Mouse (Mus musculus): Measurements from ENCODE around the gene Ttc13. TPM values are rescaled to one million over a fixed set of nuclear protein-coding genes. Genes with fewer than 3 reads are reported as not detected.

Ttc13 gene
- total RNA-seq, 4 experiments from 2014 or later: 42.9 to 55.7 (median 47.1) TPM

DNA sequence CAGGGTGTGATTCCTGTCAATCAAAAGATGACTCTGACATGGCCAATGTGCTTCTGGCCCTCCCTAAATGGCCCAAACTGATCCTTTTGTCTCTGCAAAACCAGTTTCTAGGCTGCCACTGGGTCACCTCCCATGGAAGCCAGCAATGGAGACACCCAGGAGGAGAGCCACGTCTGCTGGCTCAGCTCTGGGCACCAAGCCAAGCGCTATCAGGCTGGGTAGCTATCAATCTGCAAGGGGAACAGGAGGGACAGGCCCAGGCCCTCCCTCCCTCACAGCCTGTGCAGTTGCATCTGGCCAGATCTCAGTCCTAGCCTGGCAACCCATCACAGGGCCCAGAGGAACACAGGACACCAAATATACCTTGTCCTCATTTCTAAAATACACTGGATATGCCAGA, 63.4 kb downstream of the Ttc13 start:
- DNase-seq (ENCODE audit: low spot score in 2 of 2): peak in 1 of 2 experiments; percentile 58

- DNase-seq (ENCODE audit: low spot score in 2 of 2): no peak
Measured at GRCm38 (mm10) chr8:124657961-124658360, 63.8 kb downstream of the Ttc13 start.

GRCm38 (mm10) chr8:124653568-124654475, 68.0 kb downstream of the Ttc13 start:
- no peak for DNase-seq (ENCODE audit: low spot score in 2 of 2)

GRCm38 (mm10) chr8:124652546-124652945, 69.2 kb downstream of the Ttc13 start:
- no peak for DNase-seq (ENCODE audit: low spot score in 2 of 2)

DNA sequence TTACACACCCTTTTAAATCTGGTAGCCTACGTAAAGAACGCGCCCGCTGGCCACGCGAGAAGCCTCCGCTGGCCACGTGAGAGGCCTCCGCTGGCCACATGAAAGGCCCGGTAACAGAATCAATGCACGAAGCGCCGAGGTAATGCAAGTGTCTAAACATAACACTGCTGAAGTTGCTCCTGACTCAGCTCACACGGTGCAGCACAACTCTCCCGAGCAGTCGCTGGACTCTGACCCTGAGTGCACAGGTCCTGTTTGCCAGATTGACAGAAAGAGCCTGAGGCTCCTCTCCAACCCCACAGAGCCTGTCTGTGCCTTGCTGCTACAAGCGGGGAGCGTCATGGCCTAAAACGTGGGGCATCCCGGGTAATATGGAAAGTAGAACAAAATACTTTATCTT, 70.0 kb downstream of the Ttc13 start:
- no peak for DNase-seq (ENCODE audit: low spot score in 2 of 2)

DNA sequence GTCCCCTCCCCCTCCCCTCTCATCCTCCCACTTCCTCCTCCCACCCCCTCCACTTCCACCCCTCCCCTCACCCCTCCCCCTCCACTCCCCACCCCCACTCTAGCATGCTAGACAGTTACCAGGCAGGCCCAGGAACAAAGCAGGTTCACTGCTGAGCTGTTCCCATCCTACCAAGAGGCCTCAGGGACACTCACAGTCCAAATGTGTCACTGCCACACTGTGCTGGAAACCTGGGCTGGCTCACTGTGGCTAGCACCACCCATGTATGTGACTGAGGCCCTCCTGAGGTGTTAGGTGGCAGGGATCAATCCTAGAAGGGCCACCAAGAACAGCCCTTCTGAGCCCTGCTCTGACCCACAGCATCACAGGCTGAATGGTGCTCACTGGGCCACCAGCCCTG, 73.5 kb downstream of the Ttc13 start:
- DNase-seq (ENCODE audit: low spot score in 2 of 2): no peak

DNA sequence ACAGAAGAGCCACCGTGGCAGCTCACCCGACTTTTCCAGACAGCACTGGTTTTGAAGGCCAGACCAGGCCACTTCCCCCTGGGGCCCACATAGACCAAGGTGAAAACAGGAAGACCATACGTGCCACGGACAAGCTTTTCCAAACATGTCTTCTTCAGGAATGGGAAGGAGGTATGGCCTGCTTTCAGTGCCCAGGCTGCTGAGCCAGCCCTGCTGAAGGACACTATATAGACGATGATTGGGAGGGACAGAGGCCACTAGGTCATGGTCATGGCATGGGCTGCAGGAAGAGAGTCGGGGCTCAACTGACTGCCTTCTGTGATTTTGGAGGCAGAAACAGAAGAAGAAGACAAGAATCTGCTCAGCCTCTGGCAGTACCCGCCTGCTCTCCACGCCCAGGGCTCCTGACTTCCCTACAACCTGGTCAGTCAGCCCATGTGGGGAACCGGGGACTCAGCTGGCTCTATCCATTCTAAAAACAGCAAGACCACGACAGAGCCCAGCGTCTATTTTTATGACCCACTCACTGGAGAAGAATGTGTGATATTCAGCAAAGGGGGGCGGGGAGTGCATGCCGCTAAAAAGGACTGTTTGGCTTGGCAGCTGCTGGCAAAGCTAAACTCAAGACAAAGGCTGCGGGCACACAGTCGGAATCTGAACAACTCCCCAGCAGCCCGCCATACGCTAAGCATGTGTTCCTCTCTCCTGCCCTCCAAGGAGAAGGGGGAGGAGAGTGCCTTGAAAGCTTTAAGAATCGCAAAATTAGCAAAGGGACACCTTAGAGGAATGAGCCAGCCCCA, 78.0 kb downstream of the Ttc13 start:
- peak; percentile 58 for DNase-seq (ENCODE audit: low spot score in 2 of 2)

DNA sequence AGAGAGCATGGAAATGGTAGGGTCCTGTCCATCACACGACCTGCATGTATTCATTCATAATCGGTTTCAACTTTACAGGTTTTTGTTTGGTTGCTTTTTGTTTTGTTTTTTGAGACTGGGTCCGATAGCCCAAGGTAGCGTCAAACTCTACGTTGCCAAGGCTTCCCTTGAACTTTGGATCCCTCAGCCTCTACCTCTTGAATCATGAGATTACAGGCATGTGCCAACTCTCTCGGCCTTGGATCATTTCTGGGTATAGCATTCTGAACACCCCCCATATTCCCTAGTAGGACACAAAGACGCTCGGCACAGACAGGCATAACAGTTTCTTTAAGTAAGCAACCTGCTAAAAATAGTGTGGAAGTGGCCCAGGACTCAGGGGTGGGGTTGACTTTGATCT, 80.2 kb downstream of the Ttc13 start:
- DNase-seq (ENCODE audit: low spot score in 2 of 2): no peak

DNA sequence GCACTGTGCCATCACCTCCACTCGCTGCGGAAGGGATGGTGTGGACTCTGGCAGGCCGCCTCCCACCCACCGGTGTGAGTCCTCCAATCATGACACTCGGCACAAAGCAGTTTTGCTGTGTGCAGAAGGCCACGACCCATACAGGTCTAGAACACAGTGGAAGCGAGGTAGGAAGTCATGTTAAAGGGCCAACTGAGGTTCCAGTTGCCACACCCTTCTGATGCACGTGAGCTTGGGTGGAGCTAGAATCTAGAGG, 86.6 kb downstream of the Ttc13 start:
- no peak for DNase-seq (ENCODE audit: low spot score in 2 of 2)

GRCm38 (mm10) chr8:124634411-124635246, 87.2 kb downstream of the Ttc13 start:
- DNase-seq (ENCODE audit: low spot score in 2 of 2): no peak

DNA sequence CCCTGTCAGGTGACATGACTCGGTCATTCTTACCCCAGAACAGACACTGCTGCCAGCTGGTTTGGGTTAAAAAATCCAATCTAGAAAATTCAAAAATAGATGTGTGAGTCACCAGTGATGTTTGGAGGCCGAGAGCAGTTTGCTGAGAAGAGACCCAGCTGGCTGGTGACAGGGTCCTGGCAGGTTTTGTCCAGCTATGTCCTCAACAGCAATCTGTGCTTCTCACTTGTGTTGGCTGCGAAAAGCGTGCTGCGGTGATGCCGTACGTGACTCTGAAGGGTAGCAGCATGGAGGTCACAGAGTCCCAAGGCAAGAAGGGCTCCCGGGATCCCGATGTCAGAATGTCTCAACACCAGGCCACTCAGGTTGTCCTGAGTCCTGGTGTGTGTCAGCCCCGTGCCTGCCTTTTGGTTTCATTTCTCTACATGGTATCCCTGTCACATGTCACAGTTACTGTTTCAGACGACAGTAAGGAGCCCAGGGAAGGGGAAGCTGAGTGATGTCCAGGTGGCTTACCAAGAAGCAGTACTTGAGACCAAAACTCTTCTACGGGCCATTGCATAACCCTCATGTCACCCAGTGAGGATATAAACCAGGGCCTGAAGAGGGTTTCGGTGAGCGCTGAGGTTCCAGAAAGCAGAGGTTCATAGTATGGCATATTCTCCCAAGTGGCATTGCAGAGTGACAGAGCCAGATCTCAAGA, 88.6 kb downstream of the Ttc13 start:
- peak in 1 of 2 experiments; percentile 32 for DNase-seq (ENCODE audit: low spot score in 2 of 2)

GRCm38 (mm10) chr8:124631966-124632365, 89.8 kb downstream of the Ttc13 start:
- DNase-seq (ENCODE audit: low spot score in 2 of 2): no peak

DNA sequence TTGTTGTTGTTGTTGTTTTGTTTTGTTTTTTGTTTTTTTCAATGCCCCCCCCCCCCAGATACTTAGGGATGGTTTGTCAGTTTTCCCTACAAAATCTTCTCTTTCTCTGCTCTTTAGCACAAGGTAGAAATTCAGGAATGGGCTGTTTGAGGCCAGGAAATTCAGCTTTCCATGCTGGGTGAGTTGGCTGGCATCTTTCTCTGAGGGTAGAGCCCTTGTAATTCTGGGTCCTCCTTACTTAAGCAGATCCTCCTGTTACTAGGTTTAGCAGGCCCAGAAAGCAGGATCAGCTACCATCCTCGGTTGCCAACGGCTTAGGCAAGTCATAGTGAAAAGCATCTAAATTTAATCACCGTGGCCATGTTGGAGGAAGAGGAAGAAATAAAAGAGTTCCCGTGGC, 90.9 kb downstream of the Ttc13 start:
- no peak for DNase-seq (ENCODE audit: low spot score in 2 of 2)

- DNase-seq (ENCODE audit: low spot score in 2 of 2): no peak
Measured at GRCm38 (mm10) chr8:124630489-124630888, 91.3 kb downstream of the Ttc13 start.

DNA sequence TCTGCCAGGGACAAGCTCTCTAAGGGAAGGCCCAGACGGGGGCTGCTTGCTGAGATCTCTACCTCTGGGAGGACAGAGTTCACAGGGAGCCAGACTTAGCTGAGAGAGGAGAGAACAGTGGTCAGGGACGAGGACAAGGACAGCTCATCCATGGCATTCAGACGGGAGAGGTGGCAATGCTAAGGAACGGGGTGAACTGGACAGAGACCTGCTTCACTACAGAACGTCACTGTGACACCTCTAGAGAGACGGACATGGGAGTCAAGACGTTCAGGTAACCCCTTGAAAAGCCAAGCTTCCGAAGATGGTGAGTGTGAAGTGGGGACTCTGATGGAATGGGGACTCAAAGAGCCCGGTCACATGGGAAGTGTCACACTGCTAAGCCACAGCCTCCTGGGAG, 95.5 kb downstream of the Ttc13 start:
- no peak for DNase-seq (ENCODE audit: low spot score in 2 of 2)

Other genes starting within 250 kb of the Ttc13 start
- gene Cog2, start 201.2 kb downstream of the Ttc13 start, total RNA-seq (2022): 10 to 100 TPM; 42.8 to 48.9 (median 47.1) TPM
- 10 to 100 TPM; 22.3 to 34.0 (median 30.1) TPM for gene Agt, start 152.3 kb downstream of the Ttc13 start, total RNA-seq (2022)
- gene Capn9, start 145.9 kb downstream of the Ttc13 start, total RNA-seq (2022): under 1 TPM in 2 of 4 experiments, not detected in 2; 0.12 to 0.14 TPM
- 10 to 100 TPM; 69.6 to 81.2 (median 75.2) TPM for gene 2310022B05Rik, start 58.6 kb downstream of the Ttc13 start, total RNA-seq (2022)
- gene Arv1, start 156 bp upstream of the Ttc13 start, total RNA-seq (2022): 10 to 100 TPM; 13.3 to 17.5 (median 15.2) TPM
- 1 to 10 TPM in 1 of 4 experiments, under 1 TPM in 3; 0.56 to 1.2 (median 0.73) TPM for gene Fam89a, start 29.8 kb upstream of the Ttc13 start, total RNA-seq (2022)
- 1 to 10 TPM; 1.9 to 2.3 (median 2.1) TPM for gene Trim67, start 71.1 kb upstream of the Ttc13 start, total RNA-seq (2022)
- gene Gnpat, start 141.1 kb upstream of the Ttc13 start, total RNA-seq (2022): 10 to 100 TPM; 55.9 to 63.9 (median 62.1) TPM
- 10 to 100 TPM; 18.2 to 23.4 (median 21.0) TPM for gene 2810004N23Rik, start 141.1 kb upstream of the Ttc13 start, total RNA-seq (2022)
- 10 to 100 TPM; 33.0 to 34.5 (median 33.3) TPM for gene Exoc8, start 175.7 kb upstream of the Ttc13 start, total RNA-seq (2022)
- gene Sprtn, start 175.9 kb upstream of the Ttc13 start, total RNA-seq (2022): 10 to 100 TPM; 13.2 to 16.5 (median 15.3) TPM
- gene Egln1, start 227.3 kb upstream of the Ttc13 start, total RNA-seq (2022): 10 to 100 TPM; 56.4 to 58.7 (median 58.4) TPM

Data from layer of hippocampus, adult 8-10 months (tissue).